Mouse (Mus musculus) C2C12 (cell line): Measurements from ENCODE around the gene Fam20b. TPM values are rescaled to one million over a fixed set of nuclear protein-coding genes. Genes with fewer than 3 reads are reported as not detected.

Source experiments
- H3K27me3 ChIP-seq: one replicate; pipeline ENCODE4 v1.6.1; 2011; ENCODE audit not compliant: control insufficient read depth, insufficient read depth, insufficient read length
- H3K36me3 ChIP-seq: one replicate; pipeline ENCODE4 v1.6.1; 2011; ENCODE audit not compliant: control insufficient read depth, insufficient read depth
- H3K4me3 ChIP-seq: one replicate; pipeline ENCODE4 v1.5.1; 2011; ENCODE audit warnings: mild to moderate bottlenecking, control low read depth; ENCODE audit not compliant: poor library complexity, insufficient read depth, severe bottlenecking
- H3K79me2 ChIP-seq: one replicate; pipeline ENCODE4 v1.6.1; 2011; ENCODE audit not compliant: control insufficient read depth, insufficient read depth
- H3K79me3 ChIP-seq: one replicate; pipeline ENCODE4 v1.6.1; 2011; ENCODE audit warnings: low read depth, control low read depth
- H3ac ChIP-seq: one replicate; pipeline ENCODE3; 2011; ENCODE audit warnings: low read depth; ENCODE audit not compliant: control insufficient read depth, insufficient read length
- CEBPB ChIP-seq: IDR thresholded peaks from one replicate; pipeline ENCODE4 v1.6.1; 2011; ENCODE audit warnings: low read depth, mild to moderate bottlenecking, control low read depth, moderate library complexity
- CTCF ChIP-seq: IDR thresholded peaks from one replicate; pipeline ENCODE4 v1.5.1; 2011; ENCODE audit not compliant: control insufficient read depth, insufficient read depth, insufficient read length
- FOSL1 ChIP-seq: IDR thresholded peaks from one replicate; pipeline ENCODE4 v1.8.0; 2011; ENCODE audit warnings: mild to moderate bottlenecking, low read length; ENCODE audit not compliant: poor library complexity, insufficient read depth, severe bottlenecking
- MAX ChIP-seq: IDR thresholded peaks from one replicate; pipeline ENCODE4 v1.6.1; 2011; ENCODE audit warnings: mild to moderate bottlenecking, control low read depth
- MYOD1 ChIP-seq: IDR thresholded peaks from one replicate; pipeline ENCODE4 v1.6.1; 2011; ENCODE audit warnings: low read depth; ENCODE audit not compliant: control insufficient read depth, insufficient read length
- MYOG ChIP-seq: IDR thresholded peaks from one replicate; pipeline ENCODE4 v1.6.1; 2011; ENCODE audit not compliant: control insufficient read depth, insufficient read length; ENCODE audit errors: extremely low read depth
- USF1 ChIP-seq: IDR thresholded peaks from one replicate; pipeline ENCODE4 v1.6.1; 2011; ENCODE audit warnings: low read depth, mild to moderate bottlenecking, control low read depth, moderate library complexity
- polyA plus RNA-seq: library from polyadenylated mRNA; unstranded; fragments of >200 nt; fragmentation: generic; extraction: Trizol; gene quantifications from one replicate; pipeline ENCODE4 v1.2.1, GENCODE M21; 2012; ENCODE audit warnings: missing spikeins

Gene Fam20b
- polyA plus RNA-seq, 1 experiment = 19.9 TPM

- no peak overlapping the region for H3ac ChIP-seq
- TF ChIP-seq MAX = no peak
- H3K79me2 ChIP-seq = peaks cover 6% of the 10 kb centered on the region
- peaks cover 13% of the 10 kb centered on the region for H3K36me3 ChIP-seq
- H3K4me3 ChIP-seq = no peak overlapping the region
- no peaks in the 10 kb centered on the region for H3K27me3 ChIP-seq
- H3K79me3 ChIP-seq = peaks cover 11% of the 10 kb centered on the region
Measured at GRCm38 (mm10) chr1:156708672-156709071, 10.2 kb downstream of the Fam20b start.

- no peak for TF ChIP-seq USF1
- no peak for TF ChIP-seq CEBPB
- no peak for TF ChIP-seq MAX
- TF ChIP-seq MYOD1 = no peak
- no peak for TF ChIP-seq CTCF
- no peak for TF ChIP-seq FOSL1
- TF ChIP-seq MYOG = no peak
Measured at GRCm38 (mm10) chr1:156705696-156706285, 13.1 kb downstream of the Fam20b start.

GRCm38 (mm10) chr1:156703444-156703843 is 15.4 kb downstream of the Fam20b start:
- Histone ChIP-seq H3K27me3 (no peaks in the 10 kb centered on the region), H3K4me3 (no peak overlapping the region), H3K79me2 (no peaks in the 10 kb centered on the region), H3K79me3 (no peaks in the 10 kb centered on the region), H3ac (no peak overlapping the region), H3K36me3 (peaks cover 24% of the 10 kb centered on the region)
- TF ChIP-seq USF1 = no peak
- no peak for TF ChIP-seq MYOD1
- no peak for TF ChIP-seq CTCF
- TF ChIP-seq MAX = no peak
- no peak for TF ChIP-seq MYOG
- no peak for TF ChIP-seq CEBPB
- no peak for TF ChIP-seq FOSL1

More at GRCm38 (mm10) chr1:156705696-156706285, 13.1 kb downstream of the Fam20b start:
- no peaks in the 10 kb centered on the region for H3K79me2 ChIP-seq
- no peak overlapping the region for H3ac ChIP-seq
- no peak overlapping the region for H3K4me3 ChIP-seq
- H3K36me3 ChIP-seq = peaks cover 18% of the 10 kb centered on the region
- H3K79me3 ChIP-seq = no peaks in the 10 kb centered on the region
- H3K27me3 ChIP-seq = no peaks in the 10 kb centered on the region

- Histone ChIP-seq H3K27me3 (no peaks in the 10 kb centered on the region), H3ac (no peak overlapping the region), H3K36me3 (peaks cover 34% of the 10 kb centered on the region), H3K4me3 (no peak overlapping the region), H3K79me3 (no peaks in the 10 kb centered on the region), H3K79me2 (no peaks in the 10 kb centered on the region)
- no peak for TF ChIP-seq FOSL1
- no peak for TF ChIP-seq MAX
- no peak for TF ChIP-seq CTCF
- no peak for TF ChIP-seq CEBPB
- TF ChIP-seq MYOD1 = no peak
- no peak for TF ChIP-seq USF1
- TF ChIP-seq MYOG = no peak
Measured at GRCm38 (mm10) chr1:156702151-156702550, 16.7 kb downstream of the Fam20b start.

- Histone ChIP-seq H3K27me3 (no peaks in the 10 kb centered on the region), H3ac (no peak overlapping the region), H3K4me3 (no peak overlapping the region), H3K36me3 (peaks cover 34% of the 10 kb centered on the region), H3K79me2 (no peaks in the 10 kb centered on the region), H3K79me3 (no peaks in the 10 kb centered on the region)
- TF ChIP-seq MYOD1 = no peak
- no peak for TF ChIP-seq CEBPB
- no peak for TF ChIP-seq MYOG
Measured at GRCm38 (mm10) chr1:156686025-156686661, 32.7 kb downstream of the Fam20b start.

- Histone ChIP-seq H3K4me3 (no peak overlapping the region), H3K27me3 (no peaks in the 10 kb centered on the region), H3K79me2 (no peaks in the 10 kb centered on the region), H3K36me3 (peaks cover 11% of the 10 kb centered on the region), H3K79me3 (no peaks in the 10 kb centered on the region), H3ac (no peak overlapping the region)
- TF ChIP-seq CTCF (no peak), MYOG (no peak), FOSL1 (no peak), MYOD1 (no peak), CEBPB (no peak), MAX (no peak), USF1 (no peak)
Measured at GRCm38 (mm10) chr1:156679599-156679998, 39.3 kb downstream of the Fam20b start.
